Mouse (Mus musculus) liver, postnatal 0 days (tissue): ENCODE data around the gene Mvk.

Experiments used
- CTCF ChIP-seq: sonication (generic); IDR thresholded peaks from 2 replicates; pipeline ENCODE4 v1.5.1; 2016; ENCODE audit warnings: antibody characterized with exemption, low read depth
- EP300 ChIP-seq: IDR thresholded peaks from 2 replicates; pipeline ENCODE4 v1.6.1; 2016; ENCODE audit warnings: antibody characterized with exemption, low read depth, mild to moderate bottlenecking

- TF ChIP-seq CTCF (no peak), EP300 (no peak)
These were observed 12.2 kb downstream of the Mvk start for GRCm38 (mm10) chr5:114456287-114456686.
